Mouse (Mus musculus) ES-E14 (cell line): ENCODE measurements at regions not wholly inside any gene's neighbourhood (a gene's known extent, or its start where the extent isn't known, plus 50 kb on each side); places are given as distances from the start of the nearest gene placed in this dataset.

Source experiments
- CHD2 ChIP-seq: IDR thresholded peaks from 2 replicates; pipeline ENCODE4 v1.6.1; 2014; ENCODE audit warnings: mild to moderate bottlenecking, low read depth, low read length, inconsistent platforms
- HCFC1 ChIP-seq: IDR thresholded peaks from 2 replicates; pipeline ENCODE4 v1.6.1; 2012; ENCODE audit warnings: low read length, inconsistent platforms, borderline replicate concordance; ENCODE audit not compliant: insufficient read depth
- MAFK ChIP-seq: IDR thresholded peaks from 2 replicates; pipeline ENCODE4 v1.6.1; 2014; ENCODE audit warnings: mild to moderate bottlenecking, low read depth, low read length, inconsistent platforms; ENCODE audit not compliant: insufficient read depth
- ZC3H11A ChIP-seq: IDR thresholded peaks from 2 replicates; pipeline ENCODE4 v1.6.1; 2012; ENCODE audit warnings: low read depth, mild to moderate bottlenecking, inconsistent platforms, low read length, borderline replicate concordance

DNA sequence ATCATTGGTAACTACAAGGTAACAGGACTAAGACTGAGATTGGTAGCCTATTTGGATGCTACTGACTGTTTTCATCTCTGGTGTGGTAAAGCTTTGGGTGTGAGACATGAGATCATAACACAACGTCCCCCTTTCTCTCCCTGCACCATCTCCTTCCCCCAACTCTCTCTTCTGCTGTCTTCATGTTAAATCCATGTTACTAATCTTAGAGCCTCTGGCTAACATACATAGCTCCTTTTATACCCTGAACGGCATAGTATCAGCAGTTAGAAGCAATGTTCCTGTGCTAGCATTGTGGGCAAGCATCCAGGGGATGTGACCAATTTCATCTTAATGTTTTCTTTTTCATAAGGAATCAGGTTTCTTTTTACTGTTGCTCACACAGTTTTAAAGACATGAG, 365.1 kb upstream of the Fam241a start:
- TF ChIP-seq MAFK: no peak
- no peak for TF ChIP-seq HCFC1
- no peak for TF ChIP-seq CHD2
- no peak for TF ChIP-seq ZC3H11A
